Mouse (Mus musculus) megakaryocyte, embryonic 14.5 days (primary cell): ENCODE data around the gene Add3.

ENCODE experiments used
- FLI1 ChIP-seq: IDR thresholded peaks from 2 replicates; pipeline ENCODE4 v1.6.1; 2012; ENCODE audit warnings: low read length, inconsistent platforms, mixed read lengths
- GATA1 ChIP-seq: IDR thresholded peaks from 3 replicates; pipeline ENCODE4 v1.6.1; 2012; ENCODE audit warnings: mixed read lengths, low read length, inconsistent platforms, borderline replicate concordance

- TF ChIP-seq GATA1 (no peak), FLI1 (no peak)
Observed at GRCm38 (mm10) chr19:53282571-53282970, 142.3 kb downstream of the Add3 start.
